Mouse (Mus musculus) heart, postnatal 14 days (tissue): Measurements from ENCODE around the gene Rap1gds1. TPM values are rescaled to one million over a fixed set of nuclear protein-coding genes. Genes with fewer than 3 reads are reported as not detected.

Experiments used
- DNase-seq, 2 experiments: peaks; one replicate each; pipeline ENCODE4 v3.0.0; 2021 to 2022
- intact Hi-C: fragments of 180-260 bp; cut with DNase I; formaldehyde crosslinking; loops from one replicate; pipeline ENCODE4 v1.15.1; 2025
- total RNA-seq, 2 experiments: library from RNA; stranded (reverse); gene quantifications; 2 replicates each; pipeline ENCODE4 v1.2.3; 2021

Rap1gds1 gene
- total RNA-seq, 2 experiments from 2014 or later = 32.7 to 35.5 TPM

DNA sequence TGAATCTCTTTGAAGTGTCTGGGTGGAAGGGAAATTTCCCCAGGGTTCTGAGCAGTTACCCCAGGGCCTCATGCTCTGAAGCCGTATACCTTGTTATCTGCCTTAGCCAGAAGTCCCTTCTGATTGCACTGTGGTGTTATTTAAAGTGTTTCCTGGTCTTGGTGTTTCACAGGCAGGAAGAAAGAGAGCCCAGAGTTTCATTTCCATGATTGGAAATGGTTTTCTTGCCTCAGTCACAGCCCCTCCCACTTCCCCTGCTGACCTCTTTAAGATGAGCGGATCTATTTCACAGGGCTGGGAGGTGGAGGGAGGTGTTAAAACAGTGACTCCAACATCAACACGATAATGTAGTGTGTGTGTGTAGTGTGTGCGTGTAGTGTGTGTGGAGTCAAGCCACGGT, 181.5 kb downstream of the Rap1gds1 start:
- intact Hi-C loops = no loop called here
- DNase-seq = no peak

DNA sequence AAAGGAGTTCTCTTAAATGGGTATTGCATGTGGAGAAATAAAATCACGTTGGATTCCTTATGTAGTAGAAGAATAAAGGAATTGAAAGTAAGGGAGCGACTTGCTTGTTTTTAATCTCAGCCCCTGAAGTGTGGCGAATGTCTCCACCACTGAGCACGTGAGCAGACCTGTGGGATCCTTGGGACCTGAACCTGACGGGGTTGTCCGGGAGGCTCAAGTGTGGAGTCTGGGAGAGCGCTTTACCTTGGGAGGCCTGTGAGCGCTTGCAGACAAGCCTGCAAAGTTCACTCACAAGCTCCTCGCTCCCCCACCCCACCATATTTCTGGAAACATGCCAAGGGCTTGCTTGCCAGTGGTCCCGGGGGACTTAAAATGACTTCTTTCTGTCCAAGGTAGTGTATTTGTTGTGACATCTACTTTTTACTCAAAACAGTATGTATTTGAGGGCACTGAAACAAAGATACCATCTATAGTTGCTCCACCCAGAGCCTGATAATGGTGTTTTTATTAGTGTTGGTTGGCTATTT, 185.2 kb downstream of the Rap1gds1 start:
- no peak for DNase-seq
- intact Hi-C loops = no loop called here

DNA sequence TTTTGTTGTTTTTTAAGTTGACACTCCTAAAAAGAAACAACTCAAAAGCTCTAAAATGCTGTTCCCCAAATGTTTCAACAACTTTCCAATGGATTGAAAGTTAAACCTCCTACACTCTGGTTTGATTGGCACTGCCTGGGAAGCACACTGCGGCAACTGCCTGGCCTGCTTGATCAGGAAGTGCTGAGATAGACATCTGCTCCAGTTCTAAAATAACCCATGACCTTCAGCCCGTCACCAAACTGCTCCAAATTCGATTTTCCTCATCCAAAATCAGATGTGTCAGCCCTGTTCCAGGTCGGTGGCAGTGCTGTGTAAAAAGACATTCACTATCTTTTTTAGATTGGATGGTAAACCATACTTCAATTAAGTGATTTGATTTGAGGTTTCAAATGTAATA, 185.8 kb downstream of the Rap1gds1 start:
- intact Hi-C loops = no loop called here
- no peak for DNase-seq

GRCm38 (mm10) chr3:138886121-138886520, 188.9 kb downstream of the Rap1gds1 start:
- intact Hi-C loops = no loop called here
- DNase-seq = no peak

DNA sequence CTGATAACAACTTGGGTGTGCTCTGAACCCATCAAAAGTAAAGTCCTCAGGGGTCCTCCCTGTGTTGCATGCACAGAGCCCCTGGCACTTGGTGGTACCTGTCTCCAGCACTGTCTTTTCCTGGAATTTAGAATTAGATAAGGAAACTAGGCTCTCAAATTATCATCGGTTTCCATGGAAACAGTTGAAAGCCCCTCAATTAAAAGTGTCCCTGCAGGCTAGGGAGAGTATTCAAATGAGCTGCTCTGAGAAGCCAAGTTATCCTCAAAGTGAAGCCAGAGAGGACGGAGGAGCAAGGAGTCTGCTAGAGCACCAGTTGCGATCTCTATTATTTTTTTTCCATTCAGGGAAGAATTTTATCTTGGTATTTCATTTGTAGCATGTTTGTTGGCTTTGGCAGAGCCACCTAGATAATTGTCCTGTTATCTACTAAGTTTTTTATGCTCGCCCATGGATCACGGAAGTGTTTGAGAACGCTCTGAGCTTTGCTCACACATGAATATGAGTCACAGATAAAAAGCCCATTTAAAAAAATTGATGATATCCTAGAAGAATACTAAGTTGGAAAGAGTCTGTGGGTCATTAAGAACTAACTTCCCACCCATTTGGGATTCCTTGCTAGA, 193.2 kb downstream of the Rap1gds1 start:
- no peak for DNase-seq
- intact Hi-C loops = no loop called here

DNA sequence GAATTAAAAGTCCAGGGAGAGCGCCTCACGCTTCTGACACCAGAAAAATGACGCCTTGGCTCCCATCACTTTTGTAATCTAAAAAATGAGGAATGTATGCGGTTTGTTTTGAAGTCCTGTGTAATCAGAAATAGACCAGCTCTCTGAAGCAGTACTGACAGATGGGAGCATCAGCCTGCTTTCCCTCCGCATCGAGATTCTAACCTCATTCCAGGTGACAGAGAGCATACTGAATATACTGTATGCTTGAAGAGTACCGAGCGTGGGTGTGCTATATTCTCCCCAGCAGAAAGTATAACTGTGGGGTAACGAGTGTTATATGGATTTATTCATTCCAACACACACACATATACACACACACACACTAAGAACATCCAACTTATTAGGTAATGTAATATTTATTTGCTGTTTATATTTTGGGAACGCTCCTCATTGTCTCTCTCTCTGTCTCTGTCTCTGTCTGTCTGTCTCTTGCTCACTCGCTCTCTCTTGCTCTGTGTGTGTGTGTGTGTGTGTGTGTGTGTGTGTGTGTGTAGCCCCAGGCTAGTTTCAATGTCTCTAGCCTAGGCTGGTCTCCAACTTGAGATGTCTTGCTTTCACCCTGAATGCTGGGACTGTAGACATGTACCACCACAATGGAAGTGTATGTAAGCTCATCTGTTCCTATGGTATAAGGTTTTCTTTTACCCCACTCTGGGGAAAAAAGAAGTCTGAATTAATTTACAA, 193.8 kb downstream of the Rap1gds1 start:
- intact Hi-C loops = no loop called here
- DNase-seq = no peak

DNA sequence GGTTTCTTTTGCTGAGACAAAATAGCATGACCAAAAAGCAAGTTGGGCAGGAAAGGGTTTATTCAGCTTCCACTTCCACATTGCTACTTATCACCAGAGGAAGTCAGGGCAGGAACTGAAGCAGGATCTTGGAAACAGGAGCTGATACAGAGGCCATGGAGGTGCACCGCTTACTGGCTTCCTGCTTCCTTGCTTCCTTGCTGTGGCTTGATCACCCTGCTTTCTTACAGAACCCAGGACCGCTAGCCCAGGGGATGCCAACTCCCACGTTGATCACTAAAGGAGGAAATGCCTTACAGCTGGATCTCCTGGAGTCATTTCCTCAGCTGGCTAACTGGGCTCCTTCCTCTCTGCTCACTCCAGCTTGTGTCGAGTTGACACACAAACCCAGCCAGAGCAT, 197.3 kb downstream of the Rap1gds1 start:
- intact Hi-C loops = no loop called here
- no peak for DNase-seq

GRCm38 (mm10) chr3:138876931-138877361, 198.1 kb downstream of the Rap1gds1 start:
- intact Hi-C loops = no loop called here
- no peak for DNase-seq

DNA sequence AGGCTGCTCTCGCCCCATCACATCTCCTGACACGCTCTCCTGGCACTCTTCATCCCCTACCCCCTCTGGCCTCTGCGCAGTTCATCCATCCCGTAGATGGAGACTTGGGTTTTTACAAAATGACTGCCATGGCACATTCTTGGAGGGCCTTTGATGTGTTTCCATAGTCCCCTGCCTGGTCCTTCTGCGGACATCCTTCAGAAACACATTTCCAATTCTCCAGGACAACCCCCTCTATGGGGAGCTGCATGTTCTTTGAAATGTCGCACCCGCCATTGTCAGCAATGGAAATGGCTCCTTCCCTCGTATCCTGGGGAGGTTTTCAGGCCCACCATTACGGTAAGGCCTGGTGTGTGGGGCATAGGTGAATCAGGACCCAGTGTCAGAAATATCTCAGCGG, 198.6 kb downstream of the Rap1gds1 start:
- no peak for DNase-seq
- intact Hi-C loops = no loop called here

- intact Hi-C loops = no loop called here
- DNase-seq = no peak
Observed at GRCm38 (mm10) chr3:138875936-138876335, 199.1 kb downstream of the Rap1gds1 start.

Other genes with a start within 250 kb of the Rap1gds1 start
- gene Stpg2, start 130.5 kb upstream of the Rap1gds1 start, total RNA-seq = not detected